Mouse (Mus musculus): ENCODE measurements around the gene Aak1. TPM values are rescaled to one million over a fixed set of nuclear protein-coding genes. Genes with fewer than 3 reads are reported as not detected.

The Aak1 gene
- total and polyA plus RNA-seq, 3 experiments, result 2.8 to 21.0 (median 7.1) TPM

DNA sequence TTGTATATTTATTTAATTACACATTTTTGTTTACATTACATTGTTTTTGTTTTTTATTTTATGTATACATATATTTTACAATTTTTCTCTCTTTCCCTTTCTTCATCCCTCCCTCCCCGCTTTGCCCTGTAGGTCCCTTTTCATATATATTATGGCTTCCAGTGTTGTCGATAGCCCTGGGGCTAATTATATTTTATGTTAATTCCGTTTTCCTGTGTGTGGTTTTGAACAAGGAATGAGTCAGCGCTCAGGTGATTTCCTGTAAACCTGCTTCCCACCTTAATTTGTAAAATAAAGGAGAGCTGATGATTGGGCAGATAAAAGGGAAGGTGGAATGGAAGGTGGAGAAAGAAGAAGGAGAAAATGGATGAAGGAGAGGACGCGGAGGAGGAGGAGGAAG, 159.6 kb downstream of the Aak1 start, which contains the start of gene Nfu1:
TSS of gene Nfu1 (plus strand) at position 350 of the 400 bp plus-strand sequence.
- peaks cover 3% of the 10 kb centered on the region; the same call in 1 of the 2 replicates for H3K79me2 ChIP-seq (replicated peaks; ENCODE audit: control insufficient read depth, extremely low read depth, insufficient read depth, poor library complexity, severe bottlenecking)
- no peak for DNase-seq (ENCODE audit: extremely low read depth)
- H3K27me3 ChIP-seq (replicated peaks), result no peaks in the 10 kb centered on the region
- peak within 1 kb of the TSS; percentile 83 to 100 (median 100) for H3K4me3 ChIP-seq (replicated peaks in 1 of 3; ENCODE audit: low read depth in 2 of 3, low read length in 2 of 3, poor library complexity in 1 of 3)
- in situ Hi-C loops (cut with MboI; ENCODE audit: low pct_ligation_motif_present, low pct_unique_long_range_greater_than_20kb, low sequenced_read_pairs), result loop anchor here (10.0 kb wide), 1 partner anchor 194 kb away; no protein-coding TSS in a partner anchor
- dilution Hi-C loops (cut with MboI; ENCODE audit: extremely low pct_ligation_motif_present, extremely low pct_unique_long_range_greater_than_20kb, low sequenced_read_pairs), result no loop called here
- peak within 1 kb of the TSS; percentile 98 for H3K9ac ChIP-seq (ENCODE audit: insufficient read depth, low read depth)
- TF ChIP-seq E2F4 (IDR thresholded peaks at IDR 0.05; ENCODE audit: insufficient replicate concordance, low read depth, low read length), result no peak
- TF ChIP-seq ZNF384 (IDR thresholded peaks at IDR 0.05; ENCODE audit: low read depth, low read length), result no peak
- no peak for TF ChIP-seq KAT2A (IDR thresholded peaks at IDR 0.05; ENCODE audit: insufficient replicate concordance, low read length)
- TF ChIP-seq POLR2AphosphoS2 (IDR thresholded peaks at IDR 0.05; ENCODE audit: low read depth, low read length), result no peak
- TF ChIP-seq MAFK (IDR thresholded peaks at IDR 0.05; ENCODE audit: insufficient replicate concordance, low read length), result no peak
- TF ChIP-seq USF1 (IDR thresholded peaks at IDR 0.05; ENCODE audit: low read depth, low read length), result no peak
- TF ChIP-seq BHLHE40 (IDR thresholded peaks at IDR 0.05; ENCODE audit: low read depth, low read length), result peak; percentile 57
- no peak for TF ChIP-seq RAD21 (IDR thresholded peaks at IDR 0.05; ENCODE audit: low read depth, low read length)
- 0 out of 2 replicates have a peak, but pooled peaks have one; percentile 13 for TF ChIP-seq ETS1 (conservative IDR thresholded peaks at IDR 0.05; ENCODE audit: low read depth, low read length)
- TF ChIP-seq HCFC1 (IDR thresholded peaks at IDR 0.05; ENCODE audit: low read depth, low read length), result no peak
- H3K4me1 ChIP-seq (ENCODE audit: control insufficient read depth in 1 of 2, insufficient read depth in 2 of 2), result peaks cover 7 to 34% of the 10 kb centered on the region in 2 experiments; a peak in 3 of 4 replicates
- peaks cover 10 to 21% of the 10 kb centered on the region in 2 experiments for H3K36me3 ChIP-seq (replicated peaks in 1 of 2; ENCODE audit: control insufficient read depth in 1 of 2, insufficient read depth in 1 of 2, low read length in 1 of 2)
- H3K4me2 ChIP-seq (ENCODE audit: insufficient read depth, low read depth, poor library complexity, severe bottlenecking), result peak within 1 kb of the TSS; percentile 71
- no peaks in the 10 kb centered on the region for H3K9me3 ChIP-seq (replicated peaks; ENCODE audit: low read length)
- peak within 1 kb of the TSS; percentile 73 for H3K27ac ChIP-seq (ENCODE audit: insufficient read depth, low read depth)

DNA sequence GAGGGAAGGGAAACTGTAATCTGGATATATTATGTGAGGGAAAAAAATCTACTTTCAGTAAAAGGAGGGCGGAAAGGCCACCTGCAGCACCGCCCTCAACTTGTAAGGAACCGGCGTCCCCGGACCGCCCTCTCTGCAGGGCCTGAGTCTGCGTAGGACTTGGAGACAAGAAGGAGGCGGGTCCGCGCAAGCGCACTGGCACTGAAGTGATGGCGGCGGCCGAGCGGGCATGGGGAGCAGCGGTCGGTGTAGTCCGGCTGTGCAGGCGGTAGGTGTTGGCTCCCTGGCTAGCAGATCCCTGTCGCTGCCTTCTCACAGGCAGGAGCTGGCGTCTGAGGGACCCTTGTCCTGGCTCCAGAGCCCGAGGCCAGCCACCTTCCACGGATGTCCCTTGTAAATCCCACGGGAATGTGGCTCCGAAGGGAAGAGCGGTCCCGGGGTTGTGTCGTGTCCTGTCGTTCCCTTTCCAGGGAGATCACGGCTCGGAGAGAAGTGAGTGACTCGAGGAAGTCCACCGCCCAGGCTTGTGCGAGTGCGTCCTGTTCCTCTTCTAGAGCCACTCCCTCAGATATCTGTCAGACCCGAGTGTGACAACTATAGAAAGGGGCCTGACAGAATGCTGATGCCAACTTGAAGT, 160.5 kb downstream of the Aak1 start:
- Histone ChIP-seq H3K27me3 (replicated peaks) (no peaks in the 10 kb centered on the region), H3K36me3 (replicated peaks in 1 of 2; ENCODE audit: control insufficient read depth in 1 of 2, insufficient read depth in 1 of 2, low read length in 1 of 2) (peaks cover 14 to 28% of the 10 kb centered on the region in 2 experiments), H3K4me1 (ENCODE audit: control insufficient read depth in 1 of 2, insufficient read depth in 2 of 2) (peaks cover 7 to 29% of the 10 kb centered on the region in 2 experiments; a peak in 3 of 4 replicates), H3K4me3 (replicated peaks in 1 of 3; ENCODE audit: low read depth in 2 of 3, low read length in 2 of 3, poor library complexity in 1 of 3) (peak overlapping the region; percentile 83 to 100 (median 100)), H3K9me3 (replicated peaks; ENCODE audit: low read length) (no peaks in the 10 kb centered on the region), H3K79me2 (replicated peaks; ENCODE audit: control insufficient read depth, extremely low read depth, insufficient read depth, poor library complexity, severe bottlenecking) (peaks cover 3% of the 10 kb centered on the region; the same call in 1 of the 2 replicates), H3K27ac (ENCODE audit: insufficient read depth, low read depth) (peak overlapping the region; percentile 73), H3K9ac (ENCODE audit: insufficient read depth, low read depth) (peak overlapping the region; percentile 98), H3K4me2 (ENCODE audit: insufficient read depth, low read depth, poor library complexity, severe bottlenecking) (peak overlapping the region; percentile 71)
- in situ Hi-C loops (cut with MboI; ENCODE audit: low pct_ligation_motif_present, low pct_unique_long_range_greater_than_20kb, low sequenced_read_pairs), result loop anchor here (10.0 kb wide), 1 partner anchor 195 kb away; no protein-coding TSS in a partner anchor
- peak; percentile 96 for DNase-seq (ENCODE audit: extremely low read depth)
- dilution Hi-C loops (cut with MboI; ENCODE audit: extremely low pct_ligation_motif_present, extremely low pct_unique_long_range_greater_than_20kb, low sequenced_read_pairs), result no loop called here
- no peak for TF ChIP-seq BHLHE40 (IDR thresholded peaks at IDR 0.05; ENCODE audit: low read depth, low read length)
- TF ChIP-seq ZC3H11A (IDR thresholded peaks at IDR 0.05; ENCODE audit: low read depth, low read length), result no peak
- peak; percentile 96 for TF ChIP-seq POLR2A (IDR thresholded peaks at IDR 0.05; ENCODE audit: low read depth, low read length)
- peak; percentile 65 for TF ChIP-seq HCFC1 (IDR thresholded peaks at IDR 0.05; ENCODE audit: low read depth, low read length)
- TF ChIP-seq MAZ (IDR thresholded peaks at IDR 0.05; ENCODE audit: low read depth, low read length), result no peak
- TF ChIP-seq JUN (IDR thresholded peaks at IDR 0.05; ENCODE audit: insufficient read depth, low read depth, low read length), result no peak
- peak; percentile 6; the same call in 1 of the 2 replicates for TF ChIP-seq IRF4 (IDR thresholded peaks at IDR 0.05; ENCODE audit: low read depth, low read length)
- TF ChIP-seq NRF1 (IDR thresholded peaks at IDR 0.05; ENCODE audit: low read depth, low read length), result peak; percentile 94
- TF ChIP-seq POLR2AphosphoS2 (IDR thresholded peaks at IDR 0.05; ENCODE audit: low read depth, low read length), result no peak
- no peak for TF ChIP-seq E2F4 (IDR thresholded peaks at IDR 0.05; ENCODE audit: insufficient replicate concordance, low read depth, low read length)
- TF ChIP-seq RCOR1 (conservative IDR thresholded peaks at IDR 0.05; ENCODE audit: low read depth, low read length), result no peak
- no peak for TF ChIP-seq GABPA (IDR thresholded peaks at IDR 0.05; ENCODE audit: insufficient replicate concordance, low read depth, low read length)
- TF ChIP-seq PAX5 (IDR thresholded peaks at IDR 0.05; ENCODE audit: low read length), result no peak
- TF ChIP-seq MAFK (IDR thresholded peaks at IDR 0.05; ENCODE audit: insufficient replicate concordance, low read length), result no peak
- peak; percentile 73 for TF ChIP-seq ZNF384 (IDR thresholded peaks at IDR 0.05; ENCODE audit: low read depth, low read length)
- TF ChIP-seq ZMIZ1 (IDR thresholded peaks at IDR 0.05; ENCODE audit: low read depth, low read length), result peak; percentile 89
- TF ChIP-seq UBTF (IDR thresholded peaks at IDR 0.05; ENCODE audit: low read depth, low read length), result no peak
- TF ChIP-seq TCF12 (IDR thresholded peaks at IDR 0.05; ENCODE audit: low read depth, low read length), result peak; percentile 89
- TF ChIP-seq ELF1 (IDR thresholded peaks at IDR 0.05; ENCODE audit: low read depth, low read length), result peak; percentile 72
- no peak for TF ChIP-seq CHD2 (IDR thresholded peaks at IDR 0.05; ENCODE audit: low read length)
- peak; percentile 60; the same call in 1 of the 2 replicates for TF ChIP-seq SIN3A (IDR thresholded peaks at IDR 0.05; ENCODE audit: low read length)
- no peak for TF ChIP-seq CHD1 (IDR thresholded peaks at IDR 0.05; ENCODE audit: low read depth, low read length)
- TF ChIP-seq ZKSCAN1 (IDR thresholded peaks at IDR 0.05; ENCODE audit: borderline replicate concordance, low read depth, low read length), result no peak
- TF ChIP-seq NELFE (IDR thresholded peaks at IDR 0.05; ENCODE audit: low read depth, low read length), result peak; percentile 93
- no peak for TF ChIP-seq MEF2A (IDR thresholded peaks at IDR 0.05; ENCODE audit: borderline replicate concordance, low read depth, low read length)
